Mouse (Mus musculus): ENCODE data around the gene Ctsd. TPM values are rescaled to one million over a fixed set of nuclear protein-coding genes. Genes with fewer than 3 reads are reported as not detected.

The Ctsd gene
- polyA plus RNA-seq, 1 experiment from 2014 or later: 163 TPM

Other genes starting within 250 kb of the Ctsd start
- gene Gm45337, start 243.4 kb downstream of the Ctsd start, polyA plus RNA-seq (2014; fragmentation: Nextera tagmentation; extraction: Ambion mirVana): not detected in 2 replicates
- not detected in 2 replicates for gene Gm29735, start 230.9 kb downstream of the Ctsd start, polyA plus RNA-seq (2014; fragmentation: Nextera tagmentation; extraction: Ambion mirVana)
- not detected in 2 replicates for gene Gm4553, start 222.3 kb downstream of the Ctsd start, polyA plus RNA-seq (2014; fragmentation: Nextera tagmentation; extraction: Ambion mirVana)
- gene Krtap5-2, start 212.0 kb downstream of the Ctsd start, polyA plus RNA-seq (2014; fragmentation: Nextera tagmentation; extraction: Ambion mirVana): not detected in 2 replicates
- not detected in 2 replicates for gene Gm10153, start 197.6 kb downstream of the Ctsd start, polyA plus RNA-seq (2014; fragmentation: Nextera tagmentation; extraction: Ambion mirVana)
- gene Krtap5-3, start 186.7 kb downstream of the Ctsd start, polyA plus RNA-seq (2014; fragmentation: Nextera tagmentation; extraction: Ambion mirVana): not detected in 2 replicates
- gene Gm7579, start 176.2 kb downstream of the Ctsd start, polyA plus RNA-seq (2014; fragmentation: Nextera tagmentation; extraction: Ambion mirVana): not detected in 2 replicates
- not detected in 2 replicates for gene Krtap5-5, start 158.1 kb downstream of the Ctsd start, polyA plus RNA-seq (2014; fragmentation: Nextera tagmentation; extraction: Ambion mirVana)
- not detected in 2 replicates for gene Gm40460, start 147.0 kb downstream of the Ctsd start, polyA plus RNA-seq (2014; fragmentation: Nextera tagmentation; extraction: Ambion mirVana)
- gene Gm2431, start 129.7 kb downstream of the Ctsd start, polyA plus RNA-seq (2014; fragmentation: Nextera tagmentation; extraction: Ambion mirVana): not detected in 2 replicates
- gene Gm4559, start 113.7 kb downstream of the Ctsd start, polyA plus RNA-seq (2014; fragmentation: Nextera tagmentation; extraction: Ambion mirVana): not detected in 2 replicates
- gene Krtap5-1, start 90.9 kb downstream of the Ctsd start, polyA plus RNA-seq (2014; fragmentation: Nextera tagmentation; extraction: Ambion mirVana): not detected in 2 replicates
- 0.20 TPM in 1 of 2 replicates, not detected in the other for gene Krtap5-4, start 84.5 kb downstream of the Ctsd start, polyA plus RNA-seq (2014; fragmentation: Nextera tagmentation; extraction: Ambion mirVana)
- gene Ifitm10, start 14.3 kb downstream of the Ctsd start, polyA plus RNA-seq (2014; fragmentation: Nextera tagmentation; extraction: Ambion mirVana): 0.97 and 1.9 TPM in 2 replicates
- 2.0 TPM in 1 of 2 replicates, not detected in the other for gene Gm49369, start 5.4 kb downstream of the Ctsd start, polyA plus RNA-seq (2014; fragmentation: Nextera tagmentation; extraction: Ambion mirVana)
- 0.52 TPM in 1 of 2 replicates, not detected in the other for gene Syt8, start 46.8 kb upstream of the Ctsd start, polyA plus RNA-seq (2014; fragmentation: Nextera tagmentation; extraction: Ambion mirVana)
- gene Tnni2, start 53.8 kb upstream of the Ctsd start, polyA plus RNA-seq (2014; fragmentation: Nextera tagmentation; extraction: Ambion mirVana): 1.4 and 2.7 TPM in 2 replicates
- gene Lsp1, start 72.8 kb upstream of the Ctsd start, polyA plus RNA-seq (2014; fragmentation: Nextera tagmentation; extraction: Ambion mirVana): 23.3 and 23.7 TPM in 2 replicates
- gene Tnnt3, start 110.8 kb upstream of the Ctsd start, polyA plus RNA-seq (2014; fragmentation: Nextera tagmentation; extraction: Ambion mirVana): 1.5 and 2.8 TPM in 2 replicates
- gene Mrpl23, start 144.6 kb upstream of the Ctsd start, polyA plus RNA-seq (2014; fragmentation: Nextera tagmentation; extraction: Ambion mirVana): 16.4 and 17.2 TPM in 2 replicates

All from embryonic facial prominence, embryonic 11.5 days (tissue).